Mouse (Mus musculus): Measurements from ENCODE around the gene Tpbgl.

DNA sequence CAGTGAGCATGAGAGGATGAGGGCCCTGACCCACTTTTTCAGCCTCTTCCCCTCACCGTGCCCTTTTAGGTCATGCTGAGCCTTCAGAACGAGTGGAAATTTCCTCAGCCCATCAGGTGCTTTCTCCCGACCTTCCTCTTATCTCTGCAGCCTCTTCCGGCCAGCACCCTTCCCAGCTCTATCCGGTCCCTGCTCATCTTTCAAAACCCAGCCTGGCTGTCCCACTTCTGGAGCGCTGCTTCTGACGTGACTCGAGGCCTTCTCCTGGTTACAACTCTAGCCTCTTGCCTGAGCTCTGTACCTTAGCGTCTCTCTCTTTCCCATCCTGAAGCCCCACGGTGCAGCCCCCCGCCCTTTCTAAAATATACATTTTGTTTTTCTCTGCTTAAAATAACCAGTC is 27.3 kb upstream of the Tpbgl start:
- no peak for TF ChIP-seq EP300 (IDR thresholded peaks at IDR 0.05; ENCODE audit: low read depth)
- TF ChIP-seq CTCF (IDR thresholded peaks at IDR 0.05; ENCODE audit: low read depth), result no peak
